In the genomic region with DNA sequence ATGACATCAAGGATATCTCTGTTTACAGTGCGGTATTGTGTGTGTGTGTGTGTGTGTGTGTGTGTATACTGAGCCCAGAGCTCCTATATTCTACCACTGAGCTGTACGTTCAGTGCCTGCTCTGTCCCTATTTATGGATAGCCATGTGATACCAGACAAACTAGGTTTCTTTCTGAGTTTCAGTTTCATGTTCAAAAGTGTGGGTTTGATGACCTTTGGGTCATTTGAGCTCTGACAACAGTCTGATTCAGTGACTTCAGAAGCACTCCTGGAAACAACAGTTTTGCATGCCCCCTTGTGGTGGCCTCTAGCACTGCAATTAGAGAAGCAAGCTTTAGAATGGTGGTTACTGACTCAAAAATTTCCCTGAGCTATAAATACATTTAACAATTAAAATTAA, we compare ENCODE assay signal across 9 mouse cellular contexts. TPM values are rescaled to one million over a fixed set of nuclear protein-coding genes. Genes with fewer than 3 reads are reported as not detected.
DNase-seq lines count a peak whose midpoint lies in the region; ATAC-seq and TF ChIP-seq lines count a peak whose summit lies in the region.
"Had no signal": no experiment of that assay in that cellular context is flagged by ENCODE, and none has a peak within 500 bp of the region (broad histone marks: within the 10 kb centered on the region; RNA-seq: fewer than 3 reads in every experiment).

No protein-coding gene starts in this region.

- DNase-seq in ES-CJ7 (ENCODE audit: low read depth, low spot score), result peak; percentile 58
- peak; percentile 83 for DNase-seq in adrenal gland, adult 2 months
- DNase-seq in gastrocnemius, postnatal 4 days (ENCODE audit: low spot score in 2 of 2), result peak; percentile 69 to 78
- DNase-seq in kidney, postnatal 36 days, result peak; percentile 76 to 92
- DNase-seq in liver, postnatal 0 days, result peak; percentile 86
- peak; percentile 54 for DNase-seq in retina, postnatal 7 days (ENCODE audit: low read depth, low spot score)
- peak; percentile 81 for DNase-seq in urinary bladder, postnatal 14 days (ENCODE audit: low spot score)

- H3K9me3 ChIP-seq in liver, postnatal 0 days (ENCODE audit: low read length), result no peaks in the 10 kb centered on the region
- H3K9me3 ChIP-seq: lung, embryonic 15.5 days had no signal

- TF ChIP-seq POLR2A in cortical plate, adult 2 months (IDR thresholded peaks at IDR 0.05; ENCODE audit: extremely low read depth, insufficient read depth, low read length), result no peak

- H3K36me3 ChIP-seq in liver, postnatal 0 days (replicated peaks; ENCODE audit: insufficient read depth, low read length), result no peaks in the 10 kb centered on the region
- H3K36me3 ChIP-seq: lung, embryonic 15.5 days had no signal

- no peak overlapping the region for H3K27ac ChIP-seq in cortical plate, adult 2 months (ENCODE audit: insufficient read depth, low read length)
- H3K27ac ChIP-seq in liver, postnatal 0 days (ENCODE audit: low read depth), result peak overlapping the region; percentile 52
- H3K27ac ChIP-seq: lung, embryonic 15.5 days had no signal

- TF ChIP-seq CTCF in cortical plate, adult 2 months (IDR thresholded peaks at IDR 0.05; ENCODE audit: extremely low read depth, insufficient read depth, low read length), result peak; percentile 74
- peak; percentile 91 for TF ChIP-seq CTCF in liver, postnatal 0 days (IDR thresholded peaks at IDR 0.05; ENCODE audit: low read depth)

- 60% methylated on average over 2 of the region's 2 CpGs for WGBS in liver, postnatal 0 days (ENCODE audit: insufficient replicate concordance)

- H3K4me1 ChIP-seq in cortical plate, adult 2 months (ENCODE audit: control insufficient read depth, insufficient read depth, low read length), result no peaks in the 10 kb centered on the region
- no peaks in the 10 kb centered on the region for H3K4me1 ChIP-seq in liver, postnatal 0 days (ENCODE audit: insufficient read depth)
- H3K4me1 ChIP-seq: lung, embryonic 15.5 days had no signal

- no peaks in the 10 kb centered on the region for H3K27me3 ChIP-seq in liver, postnatal 0 days (ENCODE audit: insufficient read depth, low read length)
- H3K27me3 ChIP-seq: lung, embryonic 15.5 days had no signal

- H3K9ac ChIP-seq in liver, postnatal 0 days (replicated peaks), result no peak overlapping the region
- H3K9ac ChIP-seq: lung, embryonic 15.5 days had no signal

- TF ChIP-seq EP300 in liver, postnatal 0 days (IDR thresholded peaks at IDR 0.05; ENCODE audit: low read depth), result no peak

- peak; percentile 89 for ATAC-seq in liver, postnatal 0 days

- no peak overlapping the region for H3K4me3 ChIP-seq in cortical plate, adult 2 months (ENCODE audit: insufficient read depth, low read length)
- no peak overlapping the region for H3K4me3 ChIP-seq in liver, postnatal 0 days (ENCODE audit: low read depth, low read length)
- H3K4me3 ChIP-seq: lung, embryonic 15.5 days had no signal

- H3K4me2 ChIP-seq in liver, postnatal 0 days (ENCODE audit: low read depth, low read length), result no peak overlapping the region
- H3K4me2 ChIP-seq: lung, embryonic 15.5 days had no signal

RNA-seq across cellular contexts. Expression of a gene that starts 50.9 kb away (rescaled TPM):
- 10 to 100 TPM; 26.8 to 42.7 TPM for total RNA-seq in adrenal gland, adult 2 months (2021)
- polyA plus RNA-seq in adrenal gland, adult 2 months (2012; rRNA removed), result 8.3 and 8.9 TPM in 2 replicates
- 32.5 and 32.7 TPM in 2 replicates for polyA plus RNA-seq in cortical plate, adult 2 months (2012; rRNA removed)
- total RNA-seq in gastrocnemius, postnatal 4 days (2021), result 10 to 100 TPM; 36.8 to 41.7 TPM
- 25.6 and 26.6 TPM in 2 replicates for polyA plus RNA-seq in liver, postnatal 0 days (2015; fragmentation: Nextera tagmentation; extraction: Ambion mirVana)

RNA-seq across cellular contexts. Expression of a gene that starts 56.4 kb away (rescaled TPM):
- total RNA-seq in adrenal gland, adult 2 months (2021), result 10 to 100 TPM; 27.2 to 56.6 TPM
- polyA plus RNA-seq in adrenal gland, adult 2 months (2012; rRNA removed), result 4.7 and 5.2 TPM in 2 replicates
- 70.0 and 82.5 TPM in 2 replicates for polyA plus RNA-seq in cortical plate, adult 2 months (2012; rRNA removed)
- total RNA-seq in gastrocnemius, postnatal 4 days (2021), result 10 to 100 TPM; 33.2 to 35.6 TPM
- 1.2 and 1.6 TPM in 2 replicates for polyA plus RNA-seq in liver, postnatal 0 days (2015; fragmentation: Nextera tagmentation; extraction: Ambion mirVana)

Comparison
In these comparisons a context has a peak if more than half of its experiments do, and no peak if none do; other contexts are left out.
1. RNA of a gene that starts 56.4 kb away (polyA plus RNA-seq): 70.0 to 82.5 TPM in cortical plate, adult 2 months; 4.7 to 5.2 TPM in adrenal gland, adult 2 months and 1.2 to 1.6 TPM in liver, postnatal 0 days; every median in the first group is over 10 times any median in the second.
2. Peak in every context shown above with its lines, with median percentiles within 50 percentile points of each other: DNase-seq.